Mouse (Mus musculus) spleen, adult 12 weeks (tissue): ENCODE measurements around the gene Ube2i.
A peak's percentile ranks its signal among the peaks of the same experiment; 100 is the strongest.

Experiments
- DNase-seq: peaks from one replicate; pipeline ENCODE4 v3.0.0; 2022; ENCODE audit warnings: low spot score

Ube2i gene

GRCm38 (mm10) chr17:25274571-25275346 lies at the start of gene Ube2i:
Gene Ube2i (minus strand): TSS chr17:25274622.
- DNase-seq: no peak

DNA sequence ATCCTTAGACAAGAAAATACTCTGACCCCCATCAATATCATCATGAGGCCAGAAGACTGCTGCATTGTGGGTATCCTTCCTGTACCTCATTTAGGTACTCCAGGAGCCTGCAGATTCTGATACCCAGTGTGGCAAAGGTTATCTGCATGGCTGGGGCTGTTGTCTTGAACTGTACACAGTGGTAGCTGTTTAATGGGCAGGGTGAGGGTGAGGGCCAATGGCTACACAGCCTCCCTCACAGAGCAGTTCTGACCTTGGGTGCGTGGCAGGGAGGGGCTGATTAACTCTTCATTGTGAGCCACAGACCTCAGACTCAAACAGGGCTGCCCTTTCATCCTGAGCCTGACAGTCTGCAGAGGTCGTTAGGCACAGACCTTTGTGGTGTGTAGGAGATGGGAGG lies 48.5 kb upstream of the Ube2i start:
- no peak for DNase-seq

DNA sequence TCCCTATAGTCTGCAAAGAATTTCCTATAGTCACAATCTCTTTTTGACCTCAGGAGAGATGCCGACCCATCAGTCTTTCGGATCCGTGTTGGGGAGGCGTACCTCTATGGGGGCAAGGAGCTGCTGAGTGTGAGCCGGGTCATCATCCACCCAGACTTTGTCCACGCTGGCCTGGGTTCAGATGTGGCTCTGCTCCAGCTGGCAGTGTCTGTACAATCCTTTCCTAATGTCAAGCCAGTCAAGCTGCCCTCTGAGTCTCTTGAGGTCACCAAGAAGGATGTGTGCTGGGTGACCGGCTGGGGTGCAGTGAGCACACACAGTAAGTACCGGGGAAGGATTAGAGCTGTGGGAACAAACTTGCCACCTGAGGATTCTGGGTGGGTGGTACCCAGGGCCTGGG lies 46.4 kb upstream of the Ube2i start:
- no peak for DNase-seq

GRCm38 (mm10) chr17:25318354-25318753 lies 43.9 kb upstream of the Ube2i start, which contains the start of gene Prss29:
Gene Prss29 (plus strand): TSS chr17:25318654.
- DNase-seq: no peak

- no peak for DNase-seq
Observed at GRCm38 (mm10) chr17:25308346-25308745, 33.9 kb upstream of the Ube2i start, which contains the start of gene Prss28. Gene Prss28 (plus strand): TSS chr17:25308646.

- DNase-seq: no peak
Observed at GRCm38 (mm10) chr17:25298094-25298493, 23.7 kb upstream of the Ube2i start, which contains the start of gene Prss34. Gene Prss34 (plus strand): TSS chr17:25298394.

- no peak for DNase-seq
Observed at GRCm38 (mm10) chr17:25294111-25294510, 19.7 kb upstream of the Ube2i start.

- no peak for DNase-seq
Observed at GRCm38 (mm10) chr17:25293495-25293894, 19.1 kb upstream of the Ube2i start.

GRCm38 (mm10) chr17:25290411-25290810 lies 16.0 kb upstream of the Ube2i start:
- no peak for DNase-seq

GRCm38 (mm10) chr17:25288842-25289241 lies 14.4 kb upstream of the Ube2i start:
- no peak for DNase-seq

DNA sequence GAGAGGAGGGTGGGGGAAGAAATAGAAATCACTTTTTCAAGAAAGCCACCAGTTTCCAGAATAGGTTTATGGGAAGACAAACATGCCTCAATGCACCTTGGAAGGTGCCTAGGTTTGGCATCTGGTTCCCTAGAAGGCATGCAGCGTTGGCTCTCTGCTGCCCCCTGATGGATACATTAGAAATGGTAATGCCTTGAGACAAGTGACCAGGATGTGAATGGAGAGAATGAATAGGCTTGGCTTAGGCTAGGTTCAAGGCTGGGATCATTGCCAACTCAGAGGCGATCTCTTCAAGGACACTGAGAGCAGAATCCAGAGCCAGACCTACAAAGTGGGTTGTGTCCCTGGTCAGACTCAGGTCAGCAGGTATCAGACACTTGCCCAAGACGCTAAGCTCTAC lies 10.6 kb upstream of the Ube2i start:
- DNase-seq: peak; percentile 53

DNA sequence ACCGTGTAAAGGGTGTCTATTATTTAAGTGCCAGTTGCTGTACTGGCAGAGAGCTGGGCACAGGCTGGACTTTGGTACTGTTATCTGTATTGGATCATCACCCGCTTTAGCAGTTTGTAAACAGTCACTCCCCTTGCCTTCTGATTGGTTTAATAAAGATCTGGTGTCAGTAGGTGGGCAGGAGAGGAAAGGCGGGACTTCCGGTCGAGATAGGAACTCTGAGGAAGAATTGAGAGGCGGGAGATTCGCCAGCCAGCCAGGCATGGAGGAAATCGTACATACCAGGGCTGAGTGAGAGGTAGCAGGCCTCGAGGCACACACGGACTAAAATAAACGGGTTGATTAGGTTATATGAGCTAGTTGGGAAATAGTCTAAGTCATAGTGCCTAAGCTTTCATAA lies 7.7 kb upstream of the Ube2i start:
- peak; percentile 17 for DNase-seq

DNA sequence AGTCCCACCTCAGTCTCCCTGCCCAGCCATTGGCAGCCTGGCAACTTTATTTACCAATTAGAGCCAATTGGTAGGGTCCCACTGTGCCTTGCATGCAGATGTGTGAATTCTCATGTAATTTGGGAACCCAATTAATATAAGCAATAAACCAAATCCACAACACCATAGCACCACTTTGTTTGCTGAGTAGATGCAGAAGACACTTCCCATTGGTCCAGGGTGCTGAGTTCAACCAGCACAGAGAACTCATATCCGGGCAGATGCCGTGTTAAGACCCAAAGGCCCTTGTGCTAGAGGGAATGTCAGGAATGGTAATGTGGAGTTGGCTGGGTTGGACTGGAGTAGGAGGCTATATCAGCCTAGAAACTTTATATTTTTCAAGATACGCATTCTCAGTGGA lies 1.4 kb upstream of the Ube2i start:
- no peak for DNase-seq

DNA sequence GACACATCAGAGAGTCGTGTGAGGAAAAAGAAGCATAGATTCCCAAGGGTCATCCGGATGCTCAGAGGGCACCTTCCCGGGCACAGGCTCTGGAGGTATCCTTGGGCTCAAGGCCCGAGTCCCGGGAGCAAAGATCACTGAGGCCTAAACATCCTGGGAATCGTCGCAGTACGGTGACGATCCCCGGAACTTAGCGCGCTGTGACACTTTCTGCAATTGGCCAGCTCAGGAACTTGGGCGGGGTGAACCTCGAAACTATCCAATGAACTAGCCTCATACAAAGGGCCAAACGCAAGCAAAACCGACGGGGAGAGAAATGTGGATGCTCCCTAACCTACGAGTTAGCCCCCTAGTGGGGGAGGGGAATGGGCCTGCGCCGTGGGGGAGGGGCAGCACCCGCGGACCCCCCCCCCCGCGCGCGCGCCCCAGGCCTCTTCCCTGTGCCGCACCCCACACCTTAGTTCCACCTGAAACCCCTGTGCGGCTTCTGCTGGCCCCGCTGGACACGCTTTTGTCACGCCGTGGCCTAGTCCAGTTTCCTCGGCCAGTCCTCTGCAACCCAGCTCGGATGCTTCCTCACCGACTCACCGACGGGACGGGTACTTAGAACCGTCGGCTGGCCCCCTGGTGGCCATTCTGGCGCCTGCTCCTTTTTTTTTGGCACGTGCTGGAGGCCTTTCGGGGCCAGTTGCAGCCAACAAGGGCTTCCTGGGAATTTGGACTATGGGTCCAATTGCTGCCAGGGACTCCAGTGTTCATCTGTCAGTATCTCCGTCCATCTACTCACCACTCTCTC lies 518 bp downstream of the Ube2i start:
- peak; percentile 94 for DNase-seq

DNA sequence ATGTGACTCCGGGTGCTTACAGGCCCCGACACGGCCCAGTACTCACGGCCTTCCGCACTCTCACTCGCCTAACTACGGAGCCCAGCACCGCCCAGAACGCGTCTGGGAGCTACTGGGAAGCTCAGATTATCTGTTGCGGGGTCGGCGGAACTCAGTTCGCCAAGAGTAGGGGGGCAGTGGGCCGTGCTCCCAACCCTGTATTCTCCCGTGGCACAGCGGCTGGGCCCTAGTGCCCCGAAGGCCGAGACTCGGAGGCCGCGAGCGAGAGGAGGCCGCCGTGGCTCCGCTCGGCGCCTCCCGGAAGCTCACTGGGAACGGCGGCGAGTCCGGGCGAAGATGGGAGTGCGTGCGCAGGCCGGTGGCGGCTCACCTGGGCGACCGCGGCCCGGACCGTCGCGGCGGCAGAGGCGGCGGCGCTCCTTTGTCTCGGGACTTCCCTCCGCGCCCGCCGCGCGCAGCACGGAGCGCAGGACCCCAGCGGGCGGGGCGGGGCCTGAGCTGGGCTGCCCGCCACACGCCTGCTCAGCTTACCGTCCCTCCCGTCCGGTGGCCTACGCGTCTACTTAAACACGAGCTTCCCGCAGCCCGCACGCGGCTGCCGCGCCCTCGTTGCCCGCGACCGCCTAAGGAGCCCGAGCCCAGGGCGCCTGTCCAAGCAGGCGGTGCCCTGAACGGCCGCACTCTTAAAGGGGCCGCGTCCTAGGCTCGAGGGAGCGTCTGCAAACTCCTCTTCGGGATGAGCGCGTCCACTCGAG lies 1.3 kb downstream of the Ube2i start:
- peak; percentile 92 for DNase-seq

DNA sequence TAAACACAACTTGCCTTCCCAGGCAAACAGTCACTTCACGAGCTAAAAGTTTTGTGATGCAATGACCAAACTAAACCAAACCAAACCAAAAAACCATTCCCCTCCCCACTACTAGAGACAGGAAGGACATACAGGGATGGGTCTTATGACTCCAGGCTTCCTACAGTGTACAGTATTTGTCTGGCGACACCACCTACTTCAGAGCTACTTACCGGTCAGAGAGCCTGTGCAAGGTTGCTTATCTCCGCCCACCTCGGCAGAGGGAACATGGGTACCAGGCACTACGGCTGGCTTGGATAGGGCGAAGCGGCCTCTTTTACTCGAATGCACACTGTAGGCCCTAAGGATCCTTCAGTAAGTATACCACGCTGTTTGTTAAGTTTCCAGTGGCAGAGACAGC lies 2.1 kb downstream of the Ube2i start:
- peak; percentile 42 for DNase-seq

GRCm38 (mm10) chr17:25270795-25271335 lies 3.6 kb downstream of the Ube2i start:
- no peak for DNase-seq

DNA sequence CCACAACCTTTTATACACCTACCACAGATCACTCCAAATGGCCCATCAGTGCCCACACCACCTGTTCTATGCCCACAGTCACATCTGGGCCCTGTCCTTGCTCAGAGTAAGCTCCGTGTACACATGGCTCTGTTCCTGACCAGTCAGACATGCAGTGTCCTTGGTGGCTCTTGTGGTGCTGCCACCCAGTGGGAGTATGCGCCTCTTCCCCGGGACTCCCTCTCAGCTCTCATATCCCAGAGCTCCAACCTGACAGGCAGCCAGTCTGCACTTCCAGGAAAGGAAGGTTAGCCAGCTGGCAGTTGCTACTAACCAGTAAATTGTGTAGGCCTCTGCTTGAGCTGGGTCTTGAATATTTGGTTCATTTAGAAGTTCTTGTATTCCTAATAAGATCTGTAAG lies 10.0 kb downstream of the Ube2i start:
- DNase-seq: no peak

- no peak for DNase-seq
Observed at GRCm38 (mm10) chr17:25257804-25258261, 16.6 kb downstream of the Ube2i start.

DNA sequence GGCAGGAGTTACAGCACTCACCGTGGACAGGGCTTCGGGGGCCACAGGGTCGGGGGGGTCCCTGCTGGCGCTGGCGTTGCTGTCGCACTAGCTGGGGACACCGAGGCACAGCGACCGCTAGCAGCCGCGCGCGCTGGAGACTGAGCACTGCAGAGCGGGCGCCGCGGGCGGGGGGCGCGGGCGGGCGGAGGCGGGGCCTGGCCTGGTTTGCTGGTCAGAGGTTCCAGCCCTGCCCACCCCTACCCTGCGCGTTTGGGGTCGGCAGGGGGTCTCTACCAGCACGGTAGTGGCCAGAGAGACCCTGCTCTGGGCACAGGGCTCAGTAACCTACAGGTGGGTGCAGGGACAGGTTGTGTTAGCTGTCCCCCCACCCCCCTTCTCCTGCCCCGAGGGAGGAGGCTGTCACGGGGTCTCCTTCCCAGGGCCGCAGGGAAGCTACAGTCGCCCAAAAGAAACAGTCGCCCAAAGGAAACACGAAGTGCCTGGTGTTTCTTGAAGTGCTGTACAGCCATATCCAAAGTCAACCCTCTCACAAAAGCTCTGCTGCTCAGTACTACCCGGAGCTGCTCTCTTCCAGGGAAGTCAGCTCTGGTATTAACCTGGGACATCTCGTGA lies 18.2 kb downstream of the Ube2i start, which contains the start of gene Baiap3:
TSS of gene Baiap3 (minus strand) at position 225 of the 615 bp plus-strand sequence.
- DNase-seq: no peak

GRCm38 (mm10) chr17:25255110-25255509 lies 19.3 kb downstream of the Ube2i start:
- no peak for DNase-seq
